Mouse (Mus musculus) neural tube, embryonic 13.5 days (tissue): ENCODE results near the gene Rictor. TPM values are rescaled to one million over a fixed set of nuclear protein-coding genes. Genes with fewer than 3 reads are reported as not detected.

Source experiments
- ATAC-seq: fragments of 200-750 bp; cut with Nextera tagmentation; 2 replicates; pipeline ENCODE4 v1.8.0; 2017; ENCODE audit warnings: low read depth, mild to moderate bottlenecking, moderate TSS enrichment, moderate library complexity
- H3K27ac ChIP-seq: fragments of 300-500 bp; sonication (generic); replicated peaks from 2 replicates; pipeline ENCODE4 v1.5.1; 2015; ENCODE audit warnings: moderate library complexity, mild to moderate bottlenecking, inconsistent platforms
- H3K27me3 ChIP-seq: fragments of 300-500 bp; sonication (generic); 2 replicates; pipeline ENCODE4 v1.6.1; 2015; ENCODE audit warnings: mild to moderate bottlenecking, inconsistent platforms
- H3K36me3 ChIP-seq: fragments of 300-500 bp; sonication (generic); 2 replicates; pipeline ENCODE4 v1.6.1; 2015; ENCODE audit warnings: mild to moderate bottlenecking, inconsistent platforms
- H3K4me1 ChIP-seq: fragments of 300-500 bp; sonication (generic); replicated peaks from 2 replicates; pipeline ENCODE4 v1.6.1; 2015; ENCODE audit warnings: inconsistent platforms
- H3K4me2 ChIP-seq: fragments of 300-500 bp; sonication (generic); 2 replicates; pipeline ENCODE4 v1.6.1; 2015; ENCODE audit warnings: inconsistent platforms, mild to moderate bottlenecking, moderate library complexity
- H3K4me3 ChIP-seq: fragments of 300-500 bp; sonication (generic); 2 replicates; pipeline ENCODE4 v1.5.1; 2015; ENCODE audit warnings: mild to moderate bottlenecking, inconsistent platforms
- H3K9ac ChIP-seq: fragments of 300-500 bp; sonication (generic); 2 replicates; pipeline ENCODE4 v1.6.1; 2015; ENCODE audit warnings: moderate library complexity, mild to moderate bottlenecking, inconsistent platforms
- H3K9me3 ChIP-seq: fragments of 300-500 bp; sonication (generic); 2 replicates; pipeline ENCODE4 v1.6.1; 2016; ENCODE audit warnings: inconsistent platforms
- WGBS: fragments of 180-500 bp; shearing (Covaris S2); methylation state at CpG from one replicate; pipeline ENCODE4 v1.1.7; 2015; 5-methylcytosine and 5-hydroxymethylcytosine counted together
- polyA plus RNA-seq: library from polyadenylated mRNA; unstranded; fragments of >200 nt; fragmentation: Nextera tagmentation; extraction: Ambion mirVana; gene quantifications from 2 replicates; pipeline ENCODE4 v1.2.1, GENCODE M21; 2015

The Rictor gene
- polyA plus RNA-seq: 49.4 and 58.3 TPM in 2 replicates

GRCm38 (mm10) chr15:6707936-6708525 is at the start of gene Rictor:
Gene Rictor, plus strand, starts transcription at chr15:6708379.
- peak; percentile 92 for ATAC-seq
- Histone ChIP-seq H3K27ac (peak within 1 kb of the TSS; percentile 96), H3K4me1 (peaks cover 32% of the 10 kb centered on the region), H3K36me3 (no peaks in the 10 kb centered on the region), H3K9me3 (no peaks in the 10 kb centered on the region), H3K9ac (peak within 1 kb of the TSS; percentile 94), H3K27me3 (0 out of 2 replicates have a peak, but pooled peaks cover 4% of the 10 kb centered on the region), H3K4me2 (peak within 1 kb of the TSS; percentile 86), H3K4me3 (peak within 1 kb of the TSS; percentile 92)
- WGBS: under 1% methylated on average over 65 of the region's 82 CpGs

- no peak for ATAC-seq
- H3K36me3 ChIP-seq: no peaks in the 10 kb centered on the region
- no peaks in the 10 kb centered on the region for H3K4me1 ChIP-seq
- H3K4me2 ChIP-seq: no peak overlapping the region
- H3K9ac ChIP-seq: no peak overlapping the region
- no peaks in the 10 kb centered on the region for H3K27me3 ChIP-seq
- H3K27ac ChIP-seq: no peak overlapping the region
- no peaks in the 10 kb centered on the region for H3K9me3 ChIP-seq
- 42% methylated on average over 3 of the region's 3 CpGs for WGBS
- H3K4me3 ChIP-seq: no peak overlapping the region
Observed at GRCm38 (mm10) chr15:6661951-6662350, 46.2 kb upstream of the Rictor start.

GRCm38 (mm10) chr15:6663991-6664390 is 44.2 kb upstream of the Rictor start:
- Histone ChIP-seq H3K27ac (no peak overlapping the region), H3K9ac (no peak overlapping the region), H3K4me3 (no peak overlapping the region), H3K4me2 (no peak overlapping the region), H3K4me1 (no peaks in the 10 kb centered on the region), H3K27me3 (no peaks in the 10 kb centered on the region), H3K36me3 (no peaks in the 10 kb centered on the region), H3K9me3 (no peaks in the 10 kb centered on the region)
- WGBS: 59% methylated on average over 7 of the region's 7 CpGs
- ATAC-seq: no peak

GRCm38 (mm10) chr15:6666072-6666471 is 42.1 kb upstream of the Rictor start:
- Histone ChIP-seq H3K36me3 (no peaks in the 10 kb centered on the region), H3K27ac (no peak overlapping the region), H3K4me2 (no peak overlapping the region), H3K27me3 (no peaks in the 10 kb centered on the region), H3K9me3 (no peaks in the 10 kb centered on the region), H3K4me3 (no peak overlapping the region), H3K4me1 (no peaks in the 10 kb centered on the region), H3K9ac (no peak overlapping the region)
- WGBS: 65% methylated on average over 5 of the region's 5 CpGs
- ATAC-seq: no peak

- Histone ChIP-seq H3K4me1 (no peaks in the 10 kb centered on the region), H3K27me3 (no peaks in the 10 kb centered on the region), H3K4me2 (no peak overlapping the region), H3K4me3 (no peak overlapping the region), H3K9me3 (no peaks in the 10 kb centered on the region), H3K27ac (no peak overlapping the region), H3K36me3 (no peaks in the 10 kb centered on the region), H3K9ac (no peak overlapping the region)
- no peak for ATAC-seq
- WGBS: 62% methylated on average over 14 of the region's 14 CpGs
Observed at GRCm38 (mm10) chr15:6668793-6669437, 39.3 kb upstream of the Rictor start.

- WGBS: 57% methylated on average over 2 of the region's 2 CpGs
- no peak; the same call in 1 of the 2 replicates for ATAC-seq
- Histone ChIP-seq H3K4me2 (no peak overlapping the region), H3K4me1 (no peaks in the 10 kb centered on the region), H3K9me3 (no peaks in the 10 kb centered on the region), H3K27ac (no peak overlapping the region), H3K9ac (no peak overlapping the region), H3K36me3 (no peaks in the 10 kb centered on the region), H3K4me3 (no peak overlapping the region), H3K27me3 (no peaks in the 10 kb centered on the region)
Observed at GRCm38 (mm10) chr15:6678479-6678878, 29.7 kb upstream of the Rictor start.

- Histone ChIP-seq H3K27me3 (0 out of 2 replicates have a peak, but pooled peaks cover 4% of the 10 kb centered on the region), H3K9me3 (no peaks in the 10 kb centered on the region), H3K9ac (no peak overlapping the region), H3K27ac (no peak overlapping the region), H3K36me3 (no peaks in the 10 kb centered on the region), H3K4me1 (no peaks in the 10 kb centered on the region), H3K4me3 (no peak overlapping the region), H3K4me2 (no peak overlapping the region)
- WGBS: 72% methylated on average over 2 of the region's 2 CpGs
- no peak for ATAC-seq
Observed at GRCm38 (mm10) chr15:6702164-6702563, 6.0 kb upstream of the Rictor start.

- Histone ChIP-seq H3K4me2 (no peak overlapping the region), H3K9ac (no peak overlapping the region), H3K36me3 (no peaks in the 10 kb centered on the region), H3K27me3 (0 out of 2 replicates have a peak, but pooled peaks cover 4% of the 10 kb centered on the region), H3K4me3 (no peak overlapping the region), H3K9me3 (no peaks in the 10 kb centered on the region), H3K27ac (no peak overlapping the region), H3K4me1 (peaks cover 12% of the 10 kb centered on the region)
- ATAC-seq: no peak
- 59% methylated on average over 7 of the region's 7 CpGs for WGBS
Observed at GRCm38 (mm10) chr15:6705351-6705901, 2.8 kb upstream of the Rictor start.

GRCm38 (mm10) chr15:6707551-6707935 is 636 bp upstream of the Rictor start:
- Histone ChIP-seq H3K4me2 (peak overlapping the region; percentile 86), H3K36me3 (no peaks in the 10 kb centered on the region), H3K4me3 (peak overlapping the region; percentile 92), H3K4me1 (peaks cover 27% of the 10 kb centered on the region), H3K9ac (peak overlapping the region; percentile 94), H3K9me3 (no peaks in the 10 kb centered on the region), H3K27ac (peak overlapping the region; percentile 96), H3K27me3 (0 out of 2 replicates have a peak, but pooled peaks cover 4% of the 10 kb centered on the region)
- peak; percentile 62 for ATAC-seq
- under 1% methylated on average over 43 of the region's 43 CpGs for WGBS

GRCm38 (mm10) chr15:6708526-6709441 is 605 bp downstream of the Rictor start:
- H3K36me3 ChIP-seq: no peaks in the 10 kb centered on the region
- peak overlapping the region; percentile 96 for H3K27ac ChIP-seq
- peak overlapping the region; percentile 92 for H3K4me3 ChIP-seq
- no peaks in the 10 kb centered on the region for H3K9me3 ChIP-seq
- H3K4me2 ChIP-seq: peak overlapping the region; percentile 80
- H3K9ac ChIP-seq: peak overlapping the region; percentile 94
- peak; percentile 89 for ATAC-seq
- WGBS: under 1% methylated on average over 71 of the region's 89 CpGs
- peaks cover 40% of the 10 kb centered on the region for H3K4me1 ChIP-seq
- H3K27me3 ChIP-seq: 0 out of 2 replicates have a peak, but pooled peaks cover 4% of the 10 kb centered on the region

GRCm38 (mm10) chr15:6709618-6710017 is 1.4 kb downstream of the Rictor start:
- H3K4me1 ChIP-seq: peaks cover 47% of the 10 kb centered on the region
- H3K9me3 ChIP-seq: no peaks in the 10 kb centered on the region
- H3K4me2 ChIP-seq: peak overlapping the region; percentile 80
- H3K27me3 ChIP-seq: 0 out of 2 replicates have a peak, but pooled peaks cover 4% of the 10 kb centered on the region
- no peak for ATAC-seq
- 20% methylated on average over 8 of the region's 8 CpGs for WGBS
- H3K9ac ChIP-seq: peak overlapping the region; percentile 94
- H3K36me3 ChIP-seq: no peaks in the 10 kb centered on the region
- no peak overlapping the region for H3K27ac ChIP-seq
- H3K4me3 ChIP-seq: peak overlapping the region; percentile 92
